Mouse (Mus musculus): ENCODE results near the gene Gnb4. TPM values are rescaled to one million over a fixed set of nuclear protein-coding genes. Genes with fewer than 3 reads are reported as not detected.

Gnb4 gene
- polyA plus RNA-seq, 1 experiment = 0.05 TPM

DNA sequence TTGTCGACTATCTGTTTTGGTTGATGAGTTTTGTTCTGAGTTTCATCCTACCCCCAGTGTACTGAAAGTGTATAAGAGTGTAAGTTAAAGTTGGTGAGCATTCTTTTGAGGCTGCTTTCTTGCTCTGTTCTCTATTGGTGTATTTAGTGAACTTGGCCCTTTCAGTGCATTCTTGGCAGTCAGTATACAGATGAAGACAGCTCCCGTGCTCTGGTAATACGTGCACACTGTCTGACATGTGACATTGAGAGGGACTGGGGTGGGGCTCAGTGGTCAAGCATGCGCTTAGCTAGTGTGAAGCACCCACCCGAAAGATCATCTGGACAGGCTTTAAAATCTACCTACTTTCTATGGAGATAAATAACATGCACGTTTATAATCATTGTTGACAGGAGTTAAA lies 53.0 kb downstream of the Gnb4 start:
- TF ChIP-seq TAL1 (IDR thresholded peaks at IDR 0.05; ENCODE audit: low read length) (no peak), GATA1 (IDR thresholded peaks at IDR 0.05; ENCODE audit: low read length) (no peak)
- no peak overlapping the region for H3K4me3 ChIP-seq (replicated peaks)
- peaks cover 4% of the 10 kb centered on the region; the same call in 1 of the 2 replicates for H3K9me3 ChIP-seq (ENCODE audit: control insufficient read depth, low read length)
- peaks cover 76% of the 10 kb centered on the region for H3K36me3 ChIP-seq (ENCODE audit: control insufficient read depth)
- no peaks in the 10 kb centered on the region; the same call in 1 of the 2 replicates for H3K4me1 ChIP-seq (ENCODE audit: control insufficient read depth)
- H3K27me3 ChIP-seq (ENCODE audit: control insufficient read depth) = no peaks in the 10 kb centered on the region

DNA sequence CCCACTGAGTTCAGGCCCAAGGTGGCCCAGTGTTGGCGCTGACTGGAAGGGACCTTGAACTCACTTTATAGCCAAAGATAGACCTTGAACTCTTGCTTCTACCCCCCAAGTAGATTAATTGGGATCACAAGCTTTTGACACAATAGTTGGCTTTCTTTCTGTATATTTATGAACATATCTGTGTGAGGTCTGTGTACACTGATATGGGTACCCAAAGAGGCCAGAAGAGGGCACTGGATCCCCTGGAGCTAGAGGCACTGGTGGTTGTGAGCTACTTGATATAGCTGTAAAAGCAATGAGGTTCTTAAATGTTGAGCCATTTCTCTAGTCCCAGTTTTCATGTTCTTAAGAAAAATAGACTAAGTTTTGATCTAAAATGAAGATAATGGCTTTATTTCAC lies 63.3 kb downstream of the Gnb4 start:
- no peaks in the 10 kb centered on the region for H3K9me3 ChIP-seq (ENCODE audit: control insufficient read depth, low read length)
- no peak for TF ChIP-seq TAL1 (IDR thresholded peaks at IDR 0.05; ENCODE audit: low read length)
- TF ChIP-seq GATA1 (IDR thresholded peaks at IDR 0.05; ENCODE audit: low read length) = no peak
- peaks cover 50% of the 10 kb centered on the region for H3K36me3 ChIP-seq (ENCODE audit: control insufficient read depth)
- H3K4me3 ChIP-seq (replicated peaks) = no peak overlapping the region
- peaks cover 3% of the 10 kb centered on the region; the same call in 1 of the 2 replicates for H3K4me1 ChIP-seq (ENCODE audit: control insufficient read depth)
- H3K27me3 ChIP-seq (ENCODE audit: control insufficient read depth) = no peaks in the 10 kb centered on the region

DNA sequence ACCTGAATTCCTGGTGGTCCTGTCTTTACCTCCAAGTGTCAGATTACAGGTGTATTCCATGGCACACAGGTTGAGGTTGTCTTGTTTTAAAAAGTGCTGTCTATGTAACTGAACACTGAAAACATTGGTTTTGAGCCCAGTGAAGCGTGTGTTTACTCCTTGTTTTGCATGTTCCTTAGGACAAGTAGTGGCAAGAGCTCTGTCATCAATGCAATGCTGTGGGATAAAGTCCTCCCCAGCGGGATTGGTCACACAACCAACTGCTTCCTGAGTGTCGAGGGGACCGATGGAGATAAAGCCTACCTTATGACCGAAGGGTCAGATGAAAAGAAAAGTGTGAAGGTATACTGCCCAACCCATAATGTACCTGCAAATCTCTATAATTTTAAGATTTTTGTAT lies 78.3 kb downstream of the Gnb4 start:
- peaks cover 27% of the 10 kb centered on the region for H3K4me1 ChIP-seq (ENCODE audit: control insufficient read depth)
- no peaks in the 10 kb centered on the region for H3K9me3 ChIP-seq (ENCODE audit: control insufficient read depth, low read length)
- no peak for TF ChIP-seq TAL1 (IDR thresholded peaks at IDR 0.05; ENCODE audit: low read length)
- no peak for TF ChIP-seq GATA1 (IDR thresholded peaks at IDR 0.05; ENCODE audit: low read length)
- H3K4me3 ChIP-seq (replicated peaks) = no peak overlapping the region
- H3K36me3 ChIP-seq (ENCODE audit: control insufficient read depth) = peaks cover 86% of the 10 kb centered on the region
- H3K27me3 ChIP-seq (ENCODE audit: control insufficient read depth) = no peaks in the 10 kb centered on the region

DNA sequence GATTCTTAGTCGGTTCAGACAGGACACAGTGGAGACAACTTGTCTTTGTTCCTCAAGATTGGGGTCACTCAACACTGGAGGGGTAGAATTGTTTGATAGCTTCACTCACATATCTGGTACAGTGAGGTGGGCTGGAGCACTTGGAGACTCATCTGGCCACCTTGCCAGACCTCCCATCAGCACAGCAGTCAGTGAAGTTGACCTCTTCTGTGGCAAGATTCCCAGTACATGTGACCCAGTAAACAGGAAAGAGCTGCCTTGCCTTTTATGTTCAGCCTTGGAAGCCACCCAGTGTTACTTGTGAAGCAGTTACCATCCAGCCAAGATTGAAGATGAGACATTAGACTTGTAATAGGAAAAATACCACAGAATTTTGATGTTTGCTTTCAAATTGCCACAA lies 78.8 kb downstream of the Gnb4 start:
- H3K36me3 ChIP-seq (ENCODE audit: control insufficient read depth) = peaks cover 86% of the 10 kb centered on the region
- peaks cover 27% of the 10 kb centered on the region for H3K4me1 ChIP-seq (ENCODE audit: control insufficient read depth)
- no peak overlapping the region for H3K4me3 ChIP-seq (replicated peaks)
- no peaks in the 10 kb centered on the region for H3K27me3 ChIP-seq (ENCODE audit: control insufficient read depth)
- TF ChIP-seq GATA1 (IDR thresholded peaks at IDR 0.05; ENCODE audit: low read length) (no peak), TAL1 (IDR thresholded peaks at IDR 0.05; ENCODE audit: low read length) (no peak)
- no peaks in the 10 kb centered on the region for H3K9me3 ChIP-seq (ENCODE audit: control insufficient read depth, low read length)

DNA sequence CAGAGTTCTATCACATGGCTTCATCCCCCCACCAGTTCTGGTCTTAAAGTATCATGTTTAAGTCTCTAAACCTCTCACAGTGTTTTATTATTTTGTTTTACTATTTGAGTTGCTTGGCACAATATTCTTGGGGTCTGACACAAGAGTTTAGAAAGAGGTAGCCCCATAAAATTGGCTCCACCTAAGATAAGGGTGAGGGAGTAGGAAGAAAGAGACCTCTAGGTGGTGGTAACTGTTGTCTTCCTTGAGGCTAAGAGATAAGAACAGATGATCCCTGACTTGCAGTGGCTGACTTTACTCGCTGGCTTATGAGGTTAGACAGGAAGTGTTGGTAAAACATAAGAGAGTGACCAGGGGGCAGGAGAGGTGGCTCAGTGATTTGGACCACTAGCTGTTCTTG lies 80.7 kb downstream of the Gnb4 start:
- Histone ChIP-seq H3K27me3 (ENCODE audit: control insufficient read depth) (no peaks in the 10 kb centered on the region), H3K4me1 (ENCODE audit: control insufficient read depth) (peaks cover 37% of the 10 kb centered on the region), H3K36me3 (ENCODE audit: control insufficient read depth) (peaks cover 85% of the 10 kb centered on the region), H3K4me3 (replicated peaks) (no peak overlapping the region), H3K9me3 (ENCODE audit: control insufficient read depth, low read length) (no peaks in the 10 kb centered on the region)
- TF ChIP-seq TAL1 (IDR thresholded peaks at IDR 0.05; ENCODE audit: low read length) (no peak), GATA1 (IDR thresholded peaks at IDR 0.05; ENCODE audit: low read length) (no peak)

Other genes starting within 250 kb of the Gnb4 start
- gene Pik3ca, start 218.9 kb downstream of the Gnb4 start, polyA plus RNA-seq (2012) = 0.11 and 0.21 TPM in 2 replicates
- gene Kcnmb3, start 124.4 kb downstream of the Gnb4 start, polyA plus RNA-seq (2012) = not detected in 2 replicates
- gene Zfp639, start 106.3 kb downstream of the Gnb4 start, polyA plus RNA-seq (2012) = 0.16 TPM in 2 replicates
- 0.33 and 0.48 TPM in 2 replicates for gene Mfn1, start 87.1 kb downstream of the Gnb4 start, polyA plus RNA-seq (2012)
- 0.90 and 1.4 TPM in 2 replicates for gene Actl6a, start 89.7 kb upstream of the Gnb4 start, polyA plus RNA-seq (2012)
- 0.60 and 1.5 TPM in 2 replicates for gene Ndufb5, start 120.4 kb upstream of the Gnb4 start, polyA plus RNA-seq (2012)
- gene Mrpl47, start 121.0 kb upstream of the Gnb4 start, polyA plus RNA-seq (2012) = 0.10 and 0.25 TPM in 2 replicates
- not detected in 2 replicates for gene Usp13, start 201.0 kb upstream of the Gnb4 start, polyA plus RNA-seq (2012)